Mouse (Mus musculus) ES-E14 (cell line): ENCODE data around the gene Nbr1.

Source experiments
- CHD2 ChIP-seq: IDR thresholded peaks from 2 replicates; pipeline ENCODE4 v1.6.1; 2014; ENCODE audit warnings: mild to moderate bottlenecking, low read depth, low read length, inconsistent platforms
- HCFC1 ChIP-seq: IDR thresholded peaks from 2 replicates; pipeline ENCODE4 v1.6.1; 2012; ENCODE audit warnings: low read length, inconsistent platforms, borderline replicate concordance; ENCODE audit not compliant: insufficient read depth
- MAFK ChIP-seq: IDR thresholded peaks from 2 replicates; pipeline ENCODE4 v1.6.1; 2014; ENCODE audit warnings: mild to moderate bottlenecking, low read depth, low read length, inconsistent platforms; ENCODE audit not compliant: insufficient read depth
- ZC3H11A ChIP-seq: IDR thresholded peaks from 2 replicates; pipeline ENCODE4 v1.6.1; 2012; ENCODE audit warnings: low read depth, mild to moderate bottlenecking, inconsistent platforms, low read length, borderline replicate concordance
- ZNF384 ChIP-seq: IDR thresholded peaks from 2 replicates; pipeline ENCODE4 v1.6.1; 2012; ENCODE audit warnings: low read depth, low read length, inconsistent platforms

DNA sequence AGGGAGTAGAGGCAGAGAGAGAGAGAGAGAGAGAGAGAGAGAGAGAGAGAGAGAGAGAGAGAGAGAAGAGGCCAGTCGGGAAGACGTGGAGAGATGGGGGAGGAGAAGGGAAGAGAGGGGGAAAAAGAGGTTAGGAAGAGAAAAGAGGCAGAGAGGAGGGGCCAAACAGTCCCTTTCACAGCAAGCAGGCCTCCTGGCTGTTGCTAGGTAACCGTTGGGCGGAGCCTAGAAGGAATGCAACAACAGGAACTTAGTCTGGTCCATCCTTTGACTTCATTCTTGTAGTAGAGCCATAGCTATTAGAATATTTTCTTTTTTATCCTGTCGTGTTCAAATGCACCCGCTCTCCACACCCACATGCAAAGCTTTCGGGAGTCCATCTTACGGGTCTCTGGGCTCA is 65.9 kb downstream of the Nbr1 start:
- no peak for TF ChIP-seq CHD2
- TF ChIP-seq ZNF384: no peak
- no peak for TF ChIP-seq MAFK
- no peak for TF ChIP-seq HCFC1
- TF ChIP-seq ZC3H11A: no peak
